Mouse (Mus musculus): ENCODE data around the gene Chchd6.

Gene Chchd6

GRCm38 (mm10) chr6:89591531-89591930 lies 3.9 kb downstream of the Chchd6 start:
- in situ Hi-C loops (cut with MboI, MseI): no loop called here

DNA sequence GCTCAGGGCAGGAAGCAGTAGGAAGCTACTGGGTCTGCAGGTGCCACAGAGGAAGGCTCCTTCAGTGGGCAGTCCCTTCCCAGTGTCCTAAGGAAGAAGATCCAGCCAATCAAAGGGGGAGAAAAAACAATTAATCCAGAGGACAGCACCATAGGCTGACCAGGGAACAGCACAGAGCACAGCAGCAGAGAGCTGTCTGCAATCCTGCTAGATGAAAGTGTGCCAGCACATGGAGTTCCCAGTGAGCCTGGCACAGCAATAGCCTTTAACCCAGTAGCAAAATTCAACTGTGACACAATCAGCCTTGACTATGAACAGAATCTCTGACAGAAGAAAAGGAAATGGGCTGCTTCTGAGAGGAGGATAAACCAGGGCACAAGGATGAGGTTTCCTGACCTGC lies 9.8 kb downstream of the Chchd6 start:
- in situ Hi-C loops (cut with MboI, MseI): no loop called here

DNA sequence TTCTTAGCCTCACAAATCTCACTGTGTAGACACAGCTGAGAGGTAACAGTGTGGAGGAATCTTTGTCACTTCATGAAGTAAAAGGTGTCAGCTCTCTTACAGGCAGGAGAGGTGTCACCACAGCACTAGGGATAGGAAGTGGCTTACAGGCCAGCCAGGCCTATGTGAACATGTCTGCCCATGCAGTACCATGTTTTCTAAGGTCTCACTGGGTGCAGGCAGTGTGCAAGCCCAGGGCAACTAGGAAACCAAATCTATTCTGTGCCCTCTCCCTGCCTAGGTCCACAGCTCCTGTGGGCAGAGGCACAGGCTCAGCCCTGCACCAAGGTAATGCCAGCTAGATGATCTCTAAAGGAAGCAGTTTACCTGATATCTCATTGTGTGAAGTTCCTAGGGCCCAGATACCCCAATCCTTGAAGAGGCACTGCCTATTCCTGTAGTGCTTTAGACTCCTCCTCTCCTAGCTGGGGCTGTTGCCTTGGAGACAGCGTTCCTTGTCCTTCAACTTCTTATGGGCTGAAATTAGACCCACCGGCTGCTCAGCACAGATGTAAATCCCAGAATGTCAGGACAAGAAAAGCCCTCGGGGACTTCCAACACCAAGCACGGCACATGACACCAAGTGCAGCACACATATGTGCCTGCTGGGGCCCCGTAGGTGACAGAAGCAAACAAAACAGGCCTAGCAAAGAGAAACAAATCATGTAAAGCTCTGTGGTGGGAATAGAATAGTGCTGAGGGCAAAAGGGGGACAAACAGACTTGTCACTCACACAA lies 10.6 kb downstream of the Chchd6 start:
- in situ Hi-C loops (cut with MboI, MseI): no loop called here

GRCm38 (mm10) chr6:89583170-89583569 lies 12.3 kb downstream of the Chchd6 start:
- in situ Hi-C loops (cut with MboI, MseI): no loop called here

GRCm38 (mm10) chr6:89574641-89575040 lies 20.8 kb downstream of the Chchd6 start:
- in situ Hi-C loops (cut with MboI, MseI): no loop called here

- in situ Hi-C loops (cut with MboI, MseI): no loop called here
Measured at GRCm38 (mm10) chr6:89573768-89574167, 21.7 kb downstream of the Chchd6 start.

DNA sequence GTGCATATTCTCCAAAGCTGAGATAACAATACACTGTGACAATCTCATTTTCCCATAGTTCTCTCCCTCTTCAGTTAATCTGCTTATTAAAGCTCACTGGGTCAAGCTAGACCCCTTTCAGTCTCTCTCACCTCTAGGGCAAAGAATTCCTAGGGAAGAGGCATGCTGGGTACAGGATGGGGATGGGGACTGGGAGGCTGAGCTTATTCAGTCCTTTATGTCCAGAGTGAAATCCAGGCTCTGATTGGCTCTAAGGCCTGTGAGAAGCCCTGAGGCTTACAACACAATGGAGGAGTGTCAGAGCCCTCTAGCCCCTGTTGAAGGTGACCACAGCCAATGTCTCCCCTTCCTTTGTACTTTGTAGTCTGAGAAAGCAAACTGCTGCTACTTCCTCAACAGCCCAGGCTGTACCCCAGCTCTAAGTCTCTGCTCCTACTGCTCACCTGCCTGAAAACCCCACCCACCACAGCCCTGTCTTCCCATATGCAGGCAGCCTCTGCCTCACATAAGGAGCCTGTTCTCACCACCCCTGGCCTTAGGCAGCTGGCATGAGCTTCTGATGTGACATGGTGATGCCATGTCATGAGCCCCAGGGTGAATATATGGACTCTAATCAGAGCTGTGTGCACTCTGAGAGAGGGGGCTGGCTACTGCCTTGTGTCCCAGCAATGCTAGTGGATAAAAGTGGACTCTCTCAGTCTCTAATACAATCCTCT lies 22.4 kb downstream of the Chchd6 start:
- in situ Hi-C loops (cut with MboI, MseI): no loop called here

GRCm38 (mm10) chr6:89569370-89569769 lies 26.1 kb downstream of the Chchd6 start:
- in situ Hi-C loops (cut with MboI, MseI): no loop called here

- in situ Hi-C loops (cut with MboI, MseI): no loop called here
Measured at GRCm38 (mm10) chr6:89566740-89567139, 28.7 kb downstream of the Chchd6 start.

DNA sequence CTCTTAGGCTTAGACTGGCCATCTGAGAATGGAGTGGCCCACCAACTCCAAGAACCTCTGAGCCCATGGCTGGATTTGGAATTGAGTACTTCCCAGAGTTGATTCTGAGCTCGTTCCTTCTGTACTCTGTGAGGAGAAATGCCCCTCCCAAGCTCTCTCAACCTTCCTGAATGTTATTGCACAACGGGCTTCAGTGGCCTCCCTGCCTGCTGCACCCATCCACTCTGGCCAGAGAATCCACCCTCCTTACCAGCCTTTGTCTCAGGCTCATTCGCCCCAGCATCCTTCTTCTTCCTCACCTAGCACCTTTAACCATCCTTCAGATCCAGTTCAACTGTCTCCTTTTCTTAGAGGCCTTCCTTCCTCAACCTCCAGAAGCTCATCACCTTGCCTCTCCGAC lies 32.1 kb downstream of the Chchd6 start:
- in situ Hi-C loops (cut with MboI, MseI): no loop called here

- in situ Hi-C loops (cut with MboI, MseI): no loop called here
Measured at GRCm38 (mm10) chr6:89560826-89561225, 34.6 kb downstream of the Chchd6 start.

DNA sequence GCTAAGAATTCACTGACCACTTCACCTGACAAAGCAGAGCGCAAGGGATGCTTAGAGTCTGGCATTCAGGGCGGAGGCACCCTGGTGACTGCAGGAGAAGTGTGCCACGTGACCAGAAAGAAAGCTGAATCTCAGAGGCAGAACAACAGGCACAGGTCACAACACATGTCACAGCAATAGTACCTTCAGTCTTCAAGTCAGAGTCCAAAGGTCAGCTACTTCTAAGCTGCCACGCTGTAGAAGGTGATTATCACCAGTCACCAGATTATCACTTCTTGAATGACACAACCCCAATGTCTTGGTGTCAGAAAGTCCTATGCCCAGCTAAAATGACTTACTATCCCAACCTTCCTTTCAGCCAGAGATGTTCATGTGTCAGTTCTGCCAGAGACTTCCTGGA lies 37.8 kb downstream of the Chchd6 start:
- in situ Hi-C loops (cut with MboI, MseI): loop anchor here (10.0 kb wide), 1 partner anchor 223 kb away; no protein-coding TSS in a partner anchor

GRCm38 (mm10) chr6:89556566-89556965 lies 38.9 kb downstream of the Chchd6 start:
- in situ Hi-C loops (cut with MboI, MseI): loop anchor here (10.0 kb wide), 1 partner anchor 222 kb away; no protein-coding TSS in a partner anchor

GRCm38 (mm10) chr6:89555971-89556370 lies 39.5 kb downstream of the Chchd6 start:
- in situ Hi-C loops (cut with MboI, MseI): loop anchor here (10.0 kb wide), 1 partner anchor 221 kb away; no protein-coding TSS in a partner anchor

- in situ Hi-C loops (cut with MboI, MseI): loop anchor here (5.0 to 10.0 kb wide), 2 partner anchors 219 to 617 kb away; no protein-coding TSS in a partner anchor
Measured at GRCm38 (mm10) chr6:89554029-89554428, 41.4 kb downstream of the Chchd6 start.

DNA sequence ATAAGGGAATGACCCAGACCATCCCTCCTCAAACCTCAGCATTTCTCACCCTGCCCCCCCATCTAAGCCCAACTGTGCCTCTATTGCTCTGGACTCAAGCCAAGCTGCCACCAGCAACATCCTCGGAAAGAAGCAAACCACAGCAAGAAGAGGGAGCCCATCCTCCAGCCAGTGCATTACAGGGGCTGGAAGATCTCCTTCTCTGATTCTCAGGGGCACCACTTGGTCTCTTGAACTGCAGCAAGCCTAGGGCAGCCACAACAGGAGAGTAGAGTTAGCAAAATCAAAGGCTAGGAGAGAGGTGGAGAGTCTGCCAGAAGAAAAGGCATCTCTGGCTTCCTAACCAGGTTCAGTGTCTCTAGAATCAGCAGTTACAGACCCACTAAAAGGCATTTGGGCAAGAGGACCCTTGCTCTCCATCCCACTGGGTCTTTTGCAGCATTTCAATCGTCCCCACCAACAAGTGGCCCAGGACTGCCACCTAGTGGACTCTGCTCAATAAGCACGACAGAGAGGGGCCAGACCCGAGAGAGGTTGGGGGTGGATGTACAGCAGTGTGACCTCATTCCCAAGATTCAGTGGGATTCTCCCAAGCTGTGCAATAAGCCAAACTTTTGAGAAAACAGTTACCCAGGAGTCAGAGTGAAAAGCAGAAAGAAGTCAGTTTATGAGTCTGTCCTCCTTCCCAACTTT lies 42.3 kb downstream of the Chchd6 start:
- in situ Hi-C loops (cut with MboI, MseI): loop anchor here (5.0 to 10.0 kb wide), 2 partner anchors 218 to 616 kb away; no protein-coding TSS in a partner anchor

GRCm38 (mm10) chr6:89552321-89553011 lies 43.0 kb downstream of the Chchd6 start:
- in situ Hi-C loops (cut with MboI, MseI): loop anchor here (5.0 to 10.0 kb wide), 2 partner anchors 218 to 615 kb away; no protein-coding TSS in a partner anchor

DNA sequence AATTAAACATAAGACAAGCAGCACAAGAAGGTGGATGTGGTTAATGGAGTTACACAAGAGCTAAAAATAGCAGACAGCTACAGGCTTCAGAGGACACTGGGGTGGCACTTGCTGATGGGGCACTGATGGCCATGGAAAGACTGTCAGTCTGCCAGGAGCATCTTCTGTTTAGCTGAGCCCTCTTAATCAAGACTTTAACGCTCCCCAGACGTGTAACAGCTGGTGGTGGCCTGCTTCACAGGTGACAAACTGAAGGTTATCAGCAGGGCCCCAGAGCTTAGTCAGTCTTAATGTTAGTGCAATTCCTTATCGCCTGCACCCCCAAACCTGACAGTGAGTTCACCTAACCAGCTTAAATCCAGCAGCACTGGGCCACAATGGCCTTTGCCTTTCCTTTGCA lies 46.3 kb downstream of the Chchd6 start:
- in situ Hi-C loops (cut with MboI, MseI): loop anchor here (10.0 kb wide), 1 partner anchor 164 kb away; no protein-coding TSS in a partner anchor

- in situ Hi-C loops (cut with MboI, MseI): loop anchor here (10.0 kb wide), 1 partner anchor 163 kb away; no protein-coding TSS in a partner anchor
Measured at GRCm38 (mm10) chr6:89547951-89548350, 47.5 kb downstream of the Chchd6 start.

DNA sequence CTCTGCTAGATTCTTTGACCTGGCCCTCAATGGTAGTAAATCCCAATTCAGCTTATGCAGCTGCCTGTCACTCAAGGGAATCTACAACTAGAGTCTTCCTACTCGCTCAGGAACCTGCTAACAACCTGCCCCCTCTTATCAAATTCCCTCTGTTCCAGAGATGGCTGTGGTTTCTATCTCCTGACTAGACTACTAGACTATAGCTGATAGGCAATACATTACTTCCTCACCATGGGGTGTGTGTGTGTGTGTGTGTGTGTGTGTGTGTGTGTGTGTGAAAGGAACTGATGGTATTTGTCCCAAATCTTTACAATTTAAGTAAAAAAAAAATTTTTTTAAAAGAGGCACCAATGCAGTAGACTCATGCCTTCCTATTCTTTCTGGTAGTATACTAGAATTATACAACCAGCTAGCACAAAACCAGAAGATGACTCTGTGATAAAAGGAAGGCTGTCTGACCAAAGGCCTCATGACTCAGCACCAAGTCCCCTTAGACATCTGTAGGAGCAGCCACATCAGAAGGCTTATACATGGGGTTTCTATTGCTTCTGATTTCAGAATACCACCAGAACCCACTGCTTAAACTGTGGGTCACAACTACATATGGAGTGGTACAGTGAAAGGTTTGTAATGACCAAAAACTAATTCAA lies 57.2 kb downstream of the Chchd6 start:
- in situ Hi-C loops (cut with MboI, MseI): no loop called here

All from T-helper 2 cell (primary cell).